ENCODE assay signal across 10 mouse cellular contexts in genomic region chr2:4326241-4327010, GRCm38 (mm10).
DNase-seq lines count a peak whose midpoint lies in the region; ATAC-seq and TF ChIP-seq lines count a peak whose summit lies in the region.
"Had no signal": no experiment of that assay in that cellular context is flagged by ENCODE, and none has a peak within 500 bp of the region (broad histone marks: within the 10 kb centered on the region; RNA-seq: fewer than 3 reads in every experiment).

No protein-coding gene starts in this region.

- H3K27ac ChIP-seq in heart, embryonic 11.5 days (ENCODE audit: low read depth, low read length) = peak overlapping the region; percentile 35; the same call in 1 of the 2 replicates
- 0 out of 2 replicates have a peak overlapping the region, but pooled peaks have one; percentile 9 for H3K27ac ChIP-seq in neural tube, embryonic 15.5 days (replicated peaks)
- H3K27ac ChIP-seq in intestine, postnatal 0 days (ENCODE audit: low read depth, low read length) = peak overlapping the region; percentile 50; the same call in 1 of the 2 replicates
- H3K27ac ChIP-seq: hindbrain, embryonic 14.5 days had no signal

- no peaks in the 10 kb centered on the region for H3K36me3 ChIP-seq in heart, embryonic 11.5 days (ENCODE audit: control insufficient read depth, insufficient read depth, low read length)
- no peaks in the 10 kb centered on the region for H3K36me3 ChIP-seq in neural tube, embryonic 15.5 days
- no peaks in the 10 kb centered on the region for H3K36me3 ChIP-seq in intestine, postnatal 0 days (ENCODE audit: control insufficient read depth, insufficient read depth)

- no peaks in the 10 kb centered on the region for H3K27me3 ChIP-seq in heart, embryonic 11.5 days (ENCODE audit: control insufficient read depth, insufficient read depth, low read length)
- no peaks in the 10 kb centered on the region for H3K27me3 ChIP-seq in neural tube, embryonic 15.5 days (replicated peaks)
- no peaks in the 10 kb centered on the region for H3K27me3 ChIP-seq in intestine, postnatal 0 days (replicated peaks; ENCODE audit: control insufficient read depth, insufficient read depth, low read length)

- H3K4me3 ChIP-seq in heart, embryonic 11.5 days (ENCODE audit: low read depth, low read length) = no peak overlapping the region
- no peak overlapping the region for H3K4me3 ChIP-seq in neural tube, embryonic 15.5 days (replicated peaks)
- H3K4me3 ChIP-seq in intestine, postnatal 0 days (ENCODE audit: low read depth, low read length) = no peak overlapping the region

- H3K4me2 ChIP-seq in heart, embryonic 11.5 days = no peak overlapping the region
- H3K4me2 ChIP-seq in neural tube, embryonic 15.5 days = no peak overlapping the region
- H3K4me2 ChIP-seq in intestine, postnatal 0 days (replicated peaks; ENCODE audit: low read depth) = no peak overlapping the region
- H3K4me2 ChIP-seq: hindbrain, embryonic 14.5 days had no signal

- TF ChIP-seq CTCF in intestine, postnatal 0 days (IDR thresholded peaks at IDR 0.05; ENCODE audit: low read depth) = no peak

- H3K9me3 ChIP-seq in heart, embryonic 11.5 days (replicated peaks; ENCODE audit: control insufficient read depth, low read length) = no peaks in the 10 kb centered on the region
- no peaks in the 10 kb centered on the region for H3K9me3 ChIP-seq in neural tube, embryonic 15.5 days (replicated peaks)
- H3K9me3 ChIP-seq in intestine, postnatal 0 days (ENCODE audit: control insufficient read depth) = no peaks in the 10 kb centered on the region

- no peak for DNase-seq in heart, postnatal 10 days
- no peak for DNase-seq in neural tube, embryonic 10.5 days (ENCODE audit: extremely low spot score, low spot score)
- DNase-seq in adrenal gland, adult 18-20 months (ENCODE audit: low spot score in 2 of 2) = no peak
- no peak for DNase-seq in T-cell, adult 2 months (ENCODE audit: low spot score)
- DNase-seq: adrenal gland, postnatal 25 days had no signal

- WGBS in heart, embryonic 11.5 days (ENCODE audit: insufficient replicate concordance) = 42% methylated on average over 9 of the region's 9 CpGs
- 45% methylated on average over 9 of the region's 9 CpGs for WGBS in neural tube, embryonic 15.5 days
- 53% methylated on average over 9 of the region's 9 CpGs for WGBS in intestine, postnatal 0 days

- ATAC-seq in heart, embryonic 11.5 days (replicated peaks; ENCODE audit: insufficient number of reproducible peaks, low FRiP score, low TSS enrichment) = no peak
- ATAC-seq in neural tube, embryonic 15.5 days (ENCODE audit: low FRiP score) = no peak
- ATAC-seq in intestine, postnatal 0 days = no peak
- ATAC-seq: CD4-positive, CD25-positive, alpha-beta regulatory T cell, adult 4 months had no signal

- peaks cover 10% of the 10 kb centered on the region for H3K4me1 ChIP-seq in heart, embryonic 11.5 days (ENCODE audit: control insufficient read depth, insufficient read depth, low read length)
- H3K4me1 ChIP-seq in neural tube, embryonic 15.5 days = peaks cover 14% of the 10 kb centered on the region
- H3K4me1 ChIP-seq in intestine, postnatal 0 days (replicated peaks; ENCODE audit: control insufficient read depth, insufficient read depth, low read length) = no peaks in the 10 kb centered on the region

- intact Hi-C loops in heart, postnatal 10 days (cut with DNase I) = no loop called here

- no peak overlapping the region for H3K9ac ChIP-seq in heart, embryonic 11.5 days (ENCODE audit: low read depth, low read length)
- no peak overlapping the region for H3K9ac ChIP-seq in neural tube, embryonic 15.5 days (replicated peaks)
- H3K9ac ChIP-seq in intestine, postnatal 0 days (ENCODE audit: low read depth, low read length) = no peak overlapping the region
- H3K9ac ChIP-seq: hindbrain, embryonic 14.5 days had no signal
